Mouse (Mus musculus) left cerebral cortex, postnatal 14 days (tissue): ENCODE data around the gene Zmiz1. TPM values are rescaled to one million over a fixed set of nuclear protein-coding genes. Genes with fewer than 3 reads are reported as not detected.

Experiments used
- DNase-seq, 2 experiments: peaks; one replicate each; pipeline ENCODE4 v3.0.0; 2021 to 2022; ENCODE audit warnings: low spot score in 2 of 2, mixed read lengths in 1 of 2
- intact Hi-C: fragments of 180-260 bp; cut with DNase I; formaldehyde crosslinking; loops from one replicate; pipeline ENCODE4 v1.15.1; 2025
- total RNA-seq, 2 experiments: library from RNA; stranded (reverse); gene quantifications; 2 replicates each; pipeline ENCODE4 v1.2.3; 2021

The Zmiz1 gene
- total RNA-seq, 2 experiments from 2014 or later = 86.2 to 98.9 TPM

DNA sequence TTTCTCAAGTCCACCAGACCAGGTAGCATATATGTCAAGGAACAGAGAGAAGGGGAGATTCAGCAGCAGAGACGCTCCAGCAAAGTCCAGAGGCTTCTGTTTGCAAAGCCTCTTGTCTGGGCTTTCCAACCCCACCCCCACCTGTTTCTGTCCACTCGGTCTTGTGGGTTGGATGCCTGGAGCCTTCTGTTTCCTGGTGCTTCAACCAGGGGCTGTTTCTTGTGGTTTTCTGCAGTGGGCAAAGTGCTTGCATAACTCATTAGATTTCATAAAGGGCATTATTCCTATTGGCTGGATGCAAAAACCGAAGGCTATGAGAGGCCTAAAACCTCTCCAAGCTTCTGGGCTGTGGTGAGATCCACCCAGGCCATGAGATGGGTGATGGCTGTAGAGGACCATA lies 45.3 kb downstream of the Zmiz1 start:
- DNase-seq = no peak
- intact Hi-C loops = no loop called here

DNA sequence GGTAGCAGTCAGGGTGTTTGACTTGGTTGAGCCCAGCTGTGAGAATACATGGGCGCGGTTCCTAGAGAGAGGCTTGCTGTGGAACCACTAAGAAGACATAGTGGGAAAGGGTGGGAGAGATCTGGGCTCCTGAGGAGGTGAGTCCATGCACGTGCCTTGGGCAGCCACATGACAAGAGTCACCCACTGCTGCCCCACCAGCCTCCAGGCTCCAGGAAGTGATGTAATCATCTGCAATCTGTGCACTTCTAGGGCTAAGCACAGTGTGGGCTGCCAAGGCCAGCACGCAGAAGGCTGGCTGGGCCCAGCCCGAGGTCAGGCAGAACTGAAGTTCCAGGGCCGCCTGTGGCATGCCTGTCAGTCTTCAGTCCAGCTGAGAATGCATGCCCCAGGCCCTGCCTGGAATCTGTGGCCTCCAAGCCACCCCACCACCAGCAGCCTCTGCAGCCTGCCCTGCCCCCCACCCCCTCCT lies 46.3 kb downstream of the Zmiz1 start:
- DNase-seq = no peak
- intact Hi-C loops = no loop called here

DNA sequence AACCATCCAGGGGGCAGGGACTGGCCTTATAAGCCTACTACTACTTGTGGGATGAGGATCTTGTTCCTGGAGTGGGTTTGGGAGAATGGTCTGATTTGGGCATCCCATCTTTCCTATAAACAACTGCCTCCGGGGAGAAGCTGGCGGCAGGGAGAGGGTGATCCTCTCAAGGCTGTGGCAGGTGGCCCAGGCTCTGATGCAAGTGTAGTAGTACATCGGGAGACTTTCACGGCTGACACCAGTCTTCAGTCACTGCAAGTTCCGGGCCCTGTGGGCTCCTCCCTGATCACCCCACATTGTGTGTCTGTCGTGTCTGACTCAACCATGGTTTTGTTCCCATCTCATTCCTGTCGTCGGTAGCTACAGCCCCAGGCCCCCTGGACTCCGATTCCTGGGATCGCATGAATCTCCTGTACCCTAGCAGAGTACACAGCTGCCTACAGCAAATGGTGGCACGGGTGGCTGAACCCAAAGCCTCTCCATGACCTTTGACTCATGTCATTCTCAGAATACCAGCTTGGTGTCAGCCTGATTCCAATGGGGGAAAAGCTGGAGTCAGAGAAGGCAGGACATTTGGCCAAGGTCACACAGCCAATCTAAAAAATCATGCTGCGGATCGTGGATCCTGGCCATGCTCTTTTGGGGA lies 49.2 kb downstream of the Zmiz1 start:
- DNase-seq = no peak
- intact Hi-C loops = no loop called here

DNA sequence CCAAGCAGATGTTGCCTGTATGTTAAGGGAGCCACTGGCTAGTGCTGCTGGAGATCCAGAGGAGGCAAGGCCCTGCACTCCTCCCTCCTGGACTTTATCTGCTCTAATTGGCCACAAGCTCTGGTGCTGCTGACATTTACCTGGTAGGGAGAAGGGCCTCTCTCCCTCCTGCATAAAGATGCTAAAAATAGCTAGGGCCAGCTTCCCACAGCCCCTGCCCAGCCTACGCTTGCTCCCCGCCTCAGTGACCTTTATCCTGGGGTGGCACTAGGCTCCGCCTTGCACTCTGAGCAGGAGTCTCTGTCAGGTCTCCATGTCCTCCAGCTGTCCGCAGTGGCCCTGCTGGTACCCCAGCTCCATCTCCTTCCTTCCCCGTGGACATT lies 49.8 kb downstream of the Zmiz1 start:
- intact Hi-C loops = no loop called here
- DNase-seq = no peak

DNA sequence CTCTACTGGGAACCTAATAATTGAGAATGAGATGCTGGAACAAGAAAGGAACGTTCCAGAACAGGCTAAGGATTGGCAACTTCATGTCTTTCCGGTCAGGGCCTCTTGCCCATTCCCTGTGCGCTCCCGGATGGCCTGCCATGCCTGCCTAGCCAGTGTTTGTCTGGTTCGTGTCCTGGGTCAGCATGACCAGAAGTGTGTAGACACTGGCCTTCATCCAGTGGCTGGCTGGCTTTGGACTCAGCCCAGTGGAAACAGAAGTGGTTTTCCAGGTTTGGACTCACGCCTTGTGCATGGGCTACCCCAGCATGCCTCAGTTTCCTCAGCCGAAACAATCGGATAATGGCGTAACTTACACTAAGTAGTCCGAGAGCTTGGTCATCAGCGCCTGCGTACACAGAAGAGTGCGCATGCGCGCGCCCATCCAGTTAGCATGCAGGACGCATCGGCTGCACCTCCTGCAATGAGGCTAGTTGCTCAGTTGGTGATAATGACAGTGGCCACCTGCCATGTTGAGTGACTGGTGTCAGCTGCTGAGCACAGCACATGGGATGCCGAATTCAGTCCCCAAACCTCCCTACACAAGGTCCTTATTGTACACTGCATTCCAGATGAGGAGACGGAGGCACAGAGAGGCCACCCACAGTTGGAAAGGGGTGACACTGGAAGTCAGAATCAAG lies 50.6 kb downstream of the Zmiz1 start:
- intact Hi-C loops = no loop called here
- no peak for DNase-seq

DNA sequence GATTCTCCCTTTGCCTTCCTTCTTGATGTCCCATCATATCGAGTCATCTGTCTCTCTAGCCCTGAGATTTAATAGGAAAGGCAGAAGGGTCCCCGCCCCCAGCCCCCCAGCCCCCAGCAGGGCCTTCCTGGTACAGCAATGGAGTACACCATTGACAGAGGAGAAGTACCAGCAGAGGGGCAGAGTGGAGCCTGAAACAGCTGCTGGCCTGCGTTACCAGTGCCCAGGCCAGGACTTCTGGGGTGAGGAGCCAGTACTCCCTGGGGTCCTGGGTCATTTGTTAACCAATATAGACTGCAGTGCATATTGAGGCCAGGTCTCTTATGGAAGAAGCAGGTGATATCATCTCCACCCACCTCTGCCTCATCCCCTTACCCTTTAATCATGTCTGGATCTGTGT lies 51.4 kb downstream of the Zmiz1 start:
- intact Hi-C loops = no loop called here
- DNase-seq = no peak

DNA sequence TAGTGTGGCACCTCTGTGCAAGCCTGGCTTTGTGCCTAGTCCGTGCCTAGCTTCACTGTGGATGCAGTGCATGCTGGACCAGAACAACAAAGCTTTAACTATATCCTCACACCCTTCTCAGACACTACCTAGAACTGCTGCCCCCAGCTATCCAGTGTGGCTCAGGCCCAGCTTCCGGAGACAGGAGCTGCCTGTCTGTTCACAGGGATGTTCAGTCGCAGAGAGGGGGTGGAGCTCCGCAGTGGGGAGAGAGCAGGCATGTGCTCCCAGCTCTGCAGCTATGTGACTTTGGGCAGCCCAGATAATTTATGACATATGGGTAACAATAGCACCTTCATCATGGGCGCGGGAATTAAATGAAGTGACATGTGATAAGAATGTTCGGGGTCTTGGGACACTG lies 52.0 kb downstream of the Zmiz1 start:
- intact Hi-C loops = no loop called here

DNA sequence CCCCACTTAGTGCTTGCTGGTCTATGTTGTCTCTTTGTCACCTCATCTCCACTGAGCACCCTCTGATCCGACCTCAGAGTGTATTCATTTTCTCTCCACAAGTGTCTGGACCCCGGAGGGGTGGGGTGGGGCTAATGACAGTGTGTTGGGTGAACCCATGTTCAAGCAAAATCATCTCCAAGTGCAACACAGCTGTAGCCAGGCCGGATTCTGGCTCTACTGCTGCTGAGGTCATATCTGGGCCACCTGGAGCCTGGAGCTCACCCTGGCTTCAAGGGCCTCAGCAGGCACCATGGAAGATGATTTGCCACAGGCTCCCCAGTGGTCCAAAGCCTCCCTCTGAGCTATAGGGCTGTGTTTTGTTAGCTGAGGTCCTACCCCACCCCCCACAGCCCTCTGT lies 52.6 kb downstream of the Zmiz1 start:
- DNase-seq = no peak
- intact Hi-C loops = no loop called here

More for the DNA sequence above, 52.0 kb downstream of the Zmiz1 start:
- no peak for DNase-seq

DNA sequence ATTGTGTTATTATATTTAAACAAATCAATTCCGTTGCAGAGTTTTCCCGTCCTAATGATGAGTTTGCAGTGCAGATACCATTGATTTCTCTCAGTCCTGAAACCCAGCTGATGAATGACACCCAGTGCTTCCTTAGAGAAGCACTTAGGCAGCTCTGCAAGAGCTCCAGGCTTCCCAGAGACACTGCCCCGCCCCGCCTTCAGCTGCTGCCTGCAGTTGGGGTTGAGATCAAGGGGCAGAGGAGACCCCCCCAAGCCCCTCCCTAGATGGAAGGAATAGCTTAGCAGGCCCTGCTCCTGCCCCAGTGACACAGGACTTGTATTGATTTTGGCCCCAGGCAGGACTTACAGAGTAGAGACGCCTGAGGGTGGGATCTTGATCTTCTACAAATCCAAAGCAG lies 53.0 kb downstream of the Zmiz1 start:
- DNase-seq = no peak
- intact Hi-C loops = no loop called here

DNA sequence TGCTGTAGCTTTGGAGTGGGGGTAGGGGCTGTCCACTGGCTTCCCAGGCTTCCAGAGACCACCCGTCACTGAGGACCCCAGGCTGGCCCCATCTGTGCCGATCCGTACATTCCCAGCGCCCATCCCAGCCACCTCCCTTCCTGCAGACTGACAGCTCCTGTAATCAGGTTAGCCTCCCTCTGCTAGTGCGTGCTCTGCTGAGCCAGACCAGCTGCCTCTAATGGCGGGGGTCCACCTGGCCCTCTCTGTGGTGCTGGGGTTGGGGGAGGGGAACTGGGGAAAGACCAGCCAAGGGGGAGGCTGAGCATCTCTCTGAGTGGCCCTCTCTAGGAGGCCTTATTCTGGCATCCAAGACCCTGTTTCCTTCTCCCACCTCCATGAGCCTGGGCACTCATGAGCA lies 53.8 kb downstream of the Zmiz1 start:
- no peak for DNase-seq
- intact Hi-C loops = no loop called here

DNA sequence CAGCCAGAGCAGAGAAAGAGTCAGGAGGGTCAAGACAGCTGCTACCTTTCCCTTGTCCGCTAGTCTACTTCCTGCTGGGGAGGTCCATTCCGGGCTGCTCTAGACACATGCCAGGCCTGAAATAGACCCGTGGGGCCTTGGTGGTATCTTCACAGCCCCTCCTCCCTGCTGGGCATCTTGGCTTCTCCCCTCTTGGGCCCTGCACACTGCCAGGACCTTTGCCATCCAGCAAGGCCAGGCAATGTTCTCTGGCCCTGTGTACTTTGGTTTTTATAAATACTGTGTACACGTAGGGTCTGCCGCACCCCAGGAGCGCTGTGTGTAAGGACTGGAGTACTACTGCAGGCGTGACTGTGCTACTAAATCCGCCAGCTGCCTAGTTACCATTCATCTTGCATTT lies 54.5 kb downstream of the Zmiz1 start:
- DNase-seq = no peak
- intact Hi-C loops = no loop called here

DNA sequence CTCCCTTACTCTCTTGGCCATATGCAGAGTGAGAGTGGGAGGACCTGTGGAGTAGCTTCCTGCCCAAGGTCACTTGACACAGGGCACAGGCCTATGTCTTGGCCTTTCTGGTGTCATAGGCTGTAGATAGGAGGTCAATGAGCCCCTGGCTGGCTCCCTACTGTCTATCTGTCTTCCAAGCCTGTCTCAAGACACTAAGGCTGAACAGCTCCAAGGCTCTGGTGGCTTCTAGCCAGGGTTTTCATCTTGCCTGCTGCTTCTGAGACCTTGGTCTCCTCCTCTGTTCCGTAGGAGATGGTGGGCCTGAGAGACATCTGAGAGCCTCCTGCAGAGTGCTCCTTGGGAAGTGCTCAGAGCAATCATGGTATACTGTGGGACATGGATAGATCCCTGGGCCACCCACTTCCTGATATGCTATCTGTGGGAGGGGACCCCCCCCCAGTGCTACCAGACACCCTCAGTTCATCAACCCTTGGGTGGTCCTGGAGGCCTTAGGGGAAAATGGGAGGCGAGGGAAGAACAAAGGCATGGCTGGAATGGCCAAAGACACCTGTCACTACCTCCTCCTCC lies 56.0 kb downstream of the Zmiz1 start:
- no peak for DNase-seq
- intact Hi-C loops = no loop called here

DNA sequence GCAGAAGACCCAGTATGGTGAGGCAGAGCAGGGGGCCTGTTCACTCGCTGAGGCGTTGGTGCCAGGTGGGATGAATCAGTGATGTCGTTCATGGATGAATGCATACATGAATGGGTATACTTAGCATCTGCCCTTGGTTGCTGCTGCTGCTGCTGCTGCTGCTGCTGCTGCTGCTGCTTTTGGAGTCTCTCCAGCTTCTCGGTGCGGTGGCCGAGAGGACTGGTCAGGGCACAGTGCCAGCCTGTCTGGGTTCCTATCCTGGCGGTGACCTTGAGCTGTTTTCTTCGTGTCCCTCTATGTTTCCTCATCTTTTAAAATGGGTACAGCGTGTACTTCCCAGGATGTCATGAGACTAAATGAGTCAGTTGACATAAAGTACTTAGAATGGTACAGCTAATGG lies 56.9 kb downstream of the Zmiz1 start:
- DNase-seq = peak; percentile 47 to 61
- intact Hi-C loops = no loop called here

DNA sequence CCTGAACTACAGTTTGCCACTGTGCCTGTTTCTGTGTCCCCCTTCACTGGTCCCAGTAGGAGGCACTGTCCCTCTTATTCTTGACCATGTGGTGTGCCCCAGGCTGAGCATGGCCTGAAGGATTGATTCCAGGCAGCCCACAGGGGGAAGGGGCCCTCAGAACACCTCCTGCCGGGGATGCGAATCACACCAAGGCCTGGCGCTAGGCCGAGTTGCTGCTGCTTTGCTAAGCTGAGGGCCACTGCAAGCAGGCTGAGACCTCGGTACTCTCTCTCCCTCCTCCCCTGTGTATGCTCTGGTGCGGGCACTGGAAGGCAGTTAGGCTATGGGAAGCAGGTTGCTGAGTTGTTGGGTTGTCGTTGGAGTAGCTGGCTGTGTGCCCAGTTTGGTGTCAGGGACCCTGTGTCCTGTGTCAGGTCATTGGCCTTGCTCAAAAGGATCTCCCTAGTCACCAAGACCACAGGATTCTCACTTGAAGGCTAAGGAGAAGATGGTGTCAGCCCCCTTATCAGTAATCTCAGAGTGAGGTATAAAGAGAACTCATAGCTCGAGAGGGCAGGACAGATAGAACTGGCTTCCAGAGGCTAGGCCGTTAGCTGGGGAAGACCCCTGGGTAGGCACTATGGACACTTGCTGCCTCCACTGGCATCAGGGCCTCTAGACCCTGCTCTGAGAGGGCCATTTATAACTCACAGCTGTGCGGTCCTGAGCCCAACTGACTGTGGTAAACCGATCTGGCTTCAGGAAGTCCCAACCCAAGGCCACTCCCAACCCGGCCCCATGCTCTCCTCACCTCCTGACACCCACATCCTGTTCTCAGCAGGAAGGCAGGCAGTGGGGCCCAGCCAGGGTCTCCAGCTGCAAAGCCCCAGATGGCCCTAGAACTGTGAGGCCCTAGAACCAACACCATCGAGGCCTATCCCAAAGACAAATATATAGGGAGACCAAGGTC lies 57.9 kb downstream of the Zmiz1 start:
- DNase-seq = no peak
- intact Hi-C loops = no loop called here

DNA sequence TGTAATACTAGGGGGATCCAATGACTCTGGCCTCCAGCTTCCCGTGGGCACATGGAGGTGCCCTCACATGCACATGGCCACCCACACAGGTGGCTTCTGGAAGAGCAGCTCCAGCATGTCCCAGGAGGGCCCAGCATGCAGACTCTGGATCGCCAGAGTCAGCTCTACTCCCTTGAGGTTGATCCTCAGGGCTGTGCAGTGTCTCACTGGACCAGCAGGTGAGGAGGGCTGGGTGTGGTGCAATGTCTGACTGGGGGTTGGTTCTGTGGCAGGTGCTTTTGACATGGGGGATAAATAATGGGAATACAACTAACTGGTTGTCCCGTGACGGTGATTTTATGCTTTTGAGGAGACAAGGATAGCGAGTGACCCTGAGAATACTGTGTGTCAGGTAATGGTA lies 59.7 kb downstream of the Zmiz1 start:
- intact Hi-C loops = no loop called here
- DNase-seq = no peak

DNA sequence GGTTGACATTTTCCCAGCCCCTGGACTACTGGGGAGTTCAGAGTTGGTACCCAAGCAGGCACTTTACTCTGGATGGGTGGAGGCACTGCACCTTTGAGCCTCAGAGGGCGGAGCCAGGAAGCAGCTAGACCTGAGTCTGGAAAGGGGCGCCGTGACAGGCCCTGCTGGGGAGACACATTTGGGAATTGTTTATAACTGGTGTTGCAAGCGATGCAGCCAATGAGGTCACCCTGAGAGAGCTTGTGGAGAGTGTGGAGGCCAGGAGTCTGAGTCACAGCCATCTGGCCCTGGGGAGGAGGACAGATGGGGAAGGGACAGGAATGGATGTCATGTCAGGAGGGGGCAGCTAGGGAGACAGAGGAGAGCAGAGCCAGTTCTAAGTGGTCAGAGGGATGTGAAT lies 60.7 kb downstream of the Zmiz1 start:
- intact Hi-C loops = no loop called here
- DNase-seq = peak in 1 of 2 experiments; percentile 33

DNA sequence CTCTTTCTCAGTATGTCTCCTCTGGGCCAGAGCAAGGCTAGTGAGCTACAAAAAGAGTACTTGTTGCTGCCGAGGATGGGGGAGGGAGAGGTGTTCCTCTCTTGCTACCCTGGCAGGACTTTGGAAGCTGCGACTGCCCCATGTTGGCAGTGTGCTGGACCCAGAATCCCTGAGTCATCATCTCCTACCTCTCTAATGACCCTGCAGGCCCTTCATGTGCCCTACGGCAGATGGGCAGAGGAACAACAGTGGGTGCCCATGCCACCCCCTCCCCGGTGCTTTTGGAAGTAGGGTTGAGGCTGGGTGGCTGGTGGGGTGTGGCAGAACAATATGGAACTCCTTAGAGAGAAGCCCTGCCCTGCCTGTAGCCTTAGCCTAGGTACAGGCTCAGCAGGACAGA lies 61.6 kb downstream of the Zmiz1 start:
- no peak for DNase-seq
- intact Hi-C loops = no loop called here

DNA sequence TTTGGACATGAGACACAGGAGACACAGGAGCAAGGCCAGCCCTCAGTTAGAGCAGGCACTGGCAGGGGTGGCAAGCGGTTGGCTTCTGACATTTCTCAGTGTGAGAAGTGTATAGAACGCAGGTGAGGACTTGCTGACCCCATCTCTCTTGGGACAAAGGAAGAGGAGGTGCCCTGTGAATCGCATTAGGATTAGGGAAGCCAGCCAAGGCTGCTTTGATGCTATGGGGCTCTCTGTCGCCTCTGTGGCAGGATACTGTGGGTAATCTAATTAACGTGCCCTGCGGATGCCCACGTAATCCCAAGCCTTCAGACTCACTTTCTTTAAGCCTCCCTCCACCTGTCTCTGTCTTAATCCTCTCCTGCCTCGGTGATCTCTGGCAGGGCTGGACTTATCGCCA lies 62.0 kb downstream of the Zmiz1 start:
- DNase-seq = no peak
- intact Hi-C loops = no loop called here

DNA sequence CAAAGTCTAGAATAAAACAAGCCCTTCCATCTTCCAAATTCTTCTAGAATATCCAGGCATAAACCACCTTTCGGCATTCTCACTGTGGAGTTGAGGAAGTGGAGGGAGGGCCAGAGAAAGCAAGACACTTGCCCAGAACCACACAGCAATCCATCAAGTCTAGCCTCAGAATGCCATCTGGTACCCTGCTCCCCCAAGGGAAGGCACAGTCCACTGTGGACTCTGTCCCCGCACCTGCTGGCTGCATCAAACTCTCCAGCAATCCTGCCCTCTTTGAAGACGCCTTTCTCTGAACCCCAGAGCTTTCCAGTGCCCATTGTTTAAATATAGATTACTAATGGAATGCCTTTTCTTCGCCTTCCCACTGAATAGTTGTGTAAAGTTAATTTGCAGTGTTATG lies 62.5 kb downstream of the Zmiz1 start:
- intact Hi-C loops = no loop called here
- DNase-seq = no peak

DNA sequence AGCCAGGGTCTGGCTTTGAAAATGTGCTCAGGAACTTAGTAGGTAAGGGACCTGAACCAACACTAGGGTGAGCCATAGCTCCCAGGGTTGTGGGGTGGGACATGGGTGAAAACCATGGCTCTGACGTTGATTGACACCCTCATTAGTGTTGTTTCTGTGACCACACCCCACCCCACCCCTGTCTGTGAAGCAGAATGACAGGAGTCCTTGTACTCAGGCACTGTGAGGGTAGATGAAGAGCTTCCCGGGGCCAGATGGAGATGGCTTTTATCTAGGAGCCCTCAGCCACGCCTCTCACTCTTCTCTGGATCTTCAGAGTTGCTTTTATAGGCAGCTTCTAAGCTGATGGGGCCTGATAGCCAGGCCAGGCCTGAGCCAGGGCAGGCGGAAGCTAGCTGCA lies 63.4 kb downstream of the Zmiz1 start:
- no peak for DNase-seq
- intact Hi-C loops = no loop called here
